Mouse (Mus musculus) E14TG2a.4 (cell line): ENCODE results near the gene Iqschfp.

Experiments
- H3K27me3 ChIP-seq: 2 replicates; pipeline ENCODE4 v1.6.1; 2014; ENCODE audit warnings: low read length, control low read depth; ENCODE audit not compliant: insufficient read depth
- H3K36me3 ChIP-seq: 2 replicates; pipeline ENCODE4 v1.6.1; 2014; ENCODE audit warnings: low read length, control low read depth; ENCODE audit not compliant: insufficient read depth
- H3K4me1 ChIP-seq: replicated peaks from 2 replicates; pipeline ENCODE4 v1.6.1; 2014; ENCODE audit warnings: low read depth, low read length, control low read depth
- H3K4me3 ChIP-seq: replicated peaks from 2 replicates; pipeline ENCODE4 v1.5.1; 2014; ENCODE audit warnings: mild to moderate bottlenecking, low read length
- H3K9me3 ChIP-seq: 2 replicates; pipeline ENCODE4 v1.6.1; 2014; ENCODE audit warnings: low read length, control low read depth
- CTCF ChIP-seq: conservative IDR thresholded peaks from 2 replicates; pipeline ENCODE4 v1.5.1; 2014; ENCODE audit warnings: low read length
- NANOG ChIP-seq: IDR thresholded peaks from 2 replicates; pipeline ENCODE4 v1.6.1; 2014; ENCODE audit warnings: borderline replicate concordance, low read length, mixed read lengths
- POU5F1 ChIP-seq: IDR thresholded peaks from 2 replicates; pipeline ENCODE4 v1.6.1; 2014; ENCODE audit warnings: low read length, borderline replicate concordance

Gene Iqschfp

GRCm38 (mm10) chr3:68516393-68517081 lies 624.5 kb downstream of the Iqschfp start:
- H3K27me3 ChIP-seq, result no peaks in the 10 kb centered on the region
- no peak overlapping the region for H3K4me3 ChIP-seq
- peaks cover 54% of the 10 kb centered on the region for H3K36me3 ChIP-seq
- no peak for TF ChIP-seq NANOG
- TF ChIP-seq POU5F1, result no peak
- no peak for TF ChIP-seq CTCF
- H3K4me1 ChIP-seq, result peaks cover 36% of the 10 kb centered on the region
- no peaks in the 10 kb centered on the region for H3K9me3 ChIP-seq

- Histone ChIP-seq H3K27me3 (no peaks in the 10 kb centered on the region), H3K36me3 (peaks cover 47% of the 10 kb centered on the region), H3K9me3 (no peaks in the 10 kb centered on the region), H3K4me3 (no peak overlapping the region), H3K4me1 (peaks cover 29% of the 10 kb centered on the region)
- TF ChIP-seq POU5F1, result no peak
Measured at GRCm38 (mm10) chr3:68517236-68517635, 625.2 kb downstream of the Iqschfp start.

- H3K36me3 ChIP-seq, result peaks cover 39% of the 10 kb centered on the region
- no peaks in the 10 kb centered on the region for H3K27me3 ChIP-seq
- peaks cover 21% of the 10 kb centered on the region for H3K4me1 ChIP-seq
- no peak for TF ChIP-seq POU5F1
- no peak for TF ChIP-seq CTCF
- no peak for TF ChIP-seq NANOG
- no peaks in the 10 kb centered on the region for H3K9me3 ChIP-seq
- H3K4me3 ChIP-seq, result no peak overlapping the region
Measured at GRCm38 (mm10) chr3:68518041-68518440, 626.0 kb downstream of the Iqschfp start.

- TF ChIP-seq NANOG, result no peak
- TF ChIP-seq POU5F1, result no peak
- no peak for TF ChIP-seq CTCF
- H3K4me1 ChIP-seq, result peaks cover 16% of the 10 kb centered on the region
- H3K9me3 ChIP-seq, result no peaks in the 10 kb centered on the region
- no peak overlapping the region for H3K4me3 ChIP-seq
- H3K27me3 ChIP-seq, result no peaks in the 10 kb centered on the region
- H3K36me3 ChIP-seq, result peaks cover 36% of the 10 kb centered on the region
Measured at GRCm38 (mm10) chr3:68518586-68518985, 626.6 kb downstream of the Iqschfp start.

- Histone ChIP-seq H3K9me3 (no peaks in the 10 kb centered on the region), H3K4me1 (peaks cover 38% of the 10 kb centered on the region), H3K36me3 (peaks cover 7% of the 10 kb centered on the region; the same call in 1 of the 2 replicates), H3K27me3 (no peaks in the 10 kb centered on the region), H3K4me3 (peak overlapping the region; percentile 60)
- TF ChIP-seq CTCF, result no peak
- no peak for TF ChIP-seq NANOG
- no peak for TF ChIP-seq POU5F1
Measured at GRCm38 (mm10) chr3:68525361-68525878, 633.4 kb downstream of the Iqschfp start.

GRCm38 (mm10) chr3:68526416-68526815 lies 634.4 kb downstream of the Iqschfp start:
- peaks cover 44% of the 10 kb centered on the region for H3K4me1 ChIP-seq
- H3K4me3 ChIP-seq, result no peak overlapping the region
- no peaks in the 10 kb centered on the region for H3K27me3 ChIP-seq
- peaks cover 7% of the 10 kb centered on the region; the same call in 1 of the 2 replicates for H3K36me3 ChIP-seq
- no peaks in the 10 kb centered on the region for H3K9me3 ChIP-seq
- no peak for TF ChIP-seq NANOG
- TF ChIP-seq POU5F1, result no peak

- no peaks in the 10 kb centered on the region for H3K9me3 ChIP-seq
Measured at GRCm38 (mm10) chr3:68527182-68527581, 635.1 kb downstream of the Iqschfp start.

GRCm38 (mm10) chr3:68531908-68532307 lies 639.9 kb downstream of the Iqschfp start:
- H3K4me3 ChIP-seq, result no peak overlapping the region
- peaks cover 78% of the 10 kb centered on the region for H3K4me1 ChIP-seq
- H3K27me3 ChIP-seq, result no peaks in the 10 kb centered on the region
- H3K36me3 ChIP-seq, result peaks cover 13% of the 10 kb centered on the region; the same call in 1 of the 2 replicates
- no peak for TF ChIP-seq POU5F1
- TF ChIP-seq CTCF, result no peak
- TF ChIP-seq NANOG, result no peak
- peaks cover 8% of the 10 kb centered on the region for H3K9me3 ChIP-seq

More at GRCm38 (mm10) chr3:68527182-68527581, 635.1 kb downstream of the Iqschfp start:
- H3K4me1 ChIP-seq, result peaks cover 52% of the 10 kb centered on the region
- peaks cover 7% of the 10 kb centered on the region; the same call in 1 of the 2 replicates for H3K36me3 ChIP-seq
- no peak overlapping the region for H3K4me3 ChIP-seq
- H3K27me3 ChIP-seq, result no peaks in the 10 kb centered on the region
- TF ChIP-seq CTCF, result no peak
- no peak for TF ChIP-seq NANOG
- no peak for TF ChIP-seq POU5F1
